Mouse (Mus musculus) neural tube, embryonic 13.5 days (tissue): ENCODE measurements around the gene Tifa. TPM values are rescaled to one million over a fixed set of nuclear protein-coding genes. Genes with fewer than 3 reads are reported as not detected.

Experiments
- ATAC-seq: fragments of 200-750 bp; cut with Nextera tagmentation; 2 replicates; pipeline ENCODE4 v1.8.0; 2017; ENCODE audit warnings: low read depth, mild to moderate bottlenecking, moderate TSS enrichment, moderate library complexity
- H3K27ac ChIP-seq: fragments of 300-500 bp; sonication (generic); replicated peaks from 2 replicates; pipeline ENCODE4 v1.5.1; 2015; ENCODE audit warnings: moderate library complexity, mild to moderate bottlenecking, inconsistent platforms
- H3K27me3 ChIP-seq: fragments of 300-500 bp; sonication (generic); 2 replicates; pipeline ENCODE4 v1.6.1; 2015; ENCODE audit warnings: mild to moderate bottlenecking, inconsistent platforms
- H3K36me3 ChIP-seq: fragments of 300-500 bp; sonication (generic); 2 replicates; pipeline ENCODE4 v1.6.1; 2015; ENCODE audit warnings: mild to moderate bottlenecking, inconsistent platforms
- H3K4me1 ChIP-seq: fragments of 300-500 bp; sonication (generic); replicated peaks from 2 replicates; pipeline ENCODE4 v1.6.1; 2015; ENCODE audit warnings: inconsistent platforms
- H3K4me2 ChIP-seq: fragments of 300-500 bp; sonication (generic); 2 replicates; pipeline ENCODE4 v1.6.1; 2015; ENCODE audit warnings: inconsistent platforms, mild to moderate bottlenecking, moderate library complexity
- H3K4me3 ChIP-seq: fragments of 300-500 bp; sonication (generic); 2 replicates; pipeline ENCODE4 v1.5.1; 2015; ENCODE audit warnings: mild to moderate bottlenecking, inconsistent platforms
- H3K9ac ChIP-seq: fragments of 300-500 bp; sonication (generic); 2 replicates; pipeline ENCODE4 v1.6.1; 2015; ENCODE audit warnings: moderate library complexity, mild to moderate bottlenecking, inconsistent platforms
- H3K9me3 ChIP-seq: fragments of 300-500 bp; sonication (generic); 2 replicates; pipeline ENCODE4 v1.6.1; 2016; ENCODE audit warnings: inconsistent platforms
- WGBS: fragments of 180-500 bp; shearing (Covaris S2); methylation state at CpG from one replicate; pipeline ENCODE4 v1.1.7; 2015; 5-methylcytosine and 5-hydroxymethylcytosine counted together
- polyA plus RNA-seq: library from polyadenylated mRNA; unstranded; fragments of >200 nt; fragmentation: Nextera tagmentation; extraction: Ambion mirVana; gene quantifications from 2 replicates; pipeline ENCODE4 v1.2.1, GENCODE M21; 2015

The Tifa gene
- polyA plus RNA-seq, 1 experiment from 2014 or later = 2.9 TPM

DNA sequence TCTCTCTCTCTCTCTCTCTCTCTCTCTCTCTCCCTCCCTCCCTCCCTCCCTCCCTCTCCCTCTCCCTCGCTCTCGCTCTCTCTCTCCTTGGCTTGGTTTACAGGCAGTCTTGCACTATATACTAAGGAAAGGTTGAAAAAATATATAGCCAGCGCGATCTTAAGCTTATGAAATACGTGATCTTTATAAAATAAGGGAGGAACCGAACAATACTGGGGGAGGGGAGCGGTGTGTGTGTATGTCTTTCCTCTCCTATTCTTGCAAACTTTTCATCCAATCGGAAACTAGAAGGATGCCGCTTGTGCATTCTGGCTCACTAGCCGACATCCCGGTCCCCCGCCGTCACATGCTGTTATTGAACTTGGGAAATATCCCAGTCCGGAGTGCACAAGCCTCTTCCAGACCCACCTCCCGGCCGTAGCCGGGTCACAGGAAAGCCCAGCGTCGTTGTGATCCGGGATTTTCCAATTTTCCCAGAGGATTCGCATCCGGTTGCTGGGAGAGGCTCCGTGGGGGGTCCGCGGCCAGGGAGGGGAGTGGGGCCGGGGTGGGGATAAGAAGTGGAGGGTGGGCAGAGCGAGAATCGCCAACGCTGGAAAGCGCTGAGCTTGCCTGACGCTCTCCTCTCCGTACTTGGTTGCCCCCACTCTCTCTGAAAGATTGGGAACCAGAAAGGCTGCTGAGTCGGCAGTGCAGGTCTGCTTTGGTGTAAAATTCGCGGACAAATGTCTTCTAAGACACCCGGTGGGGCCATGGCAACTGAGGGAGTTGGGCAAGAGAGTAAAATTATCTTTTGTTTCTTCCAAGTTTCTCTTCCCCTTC lies 840 bp downstream of the Tifa start:
- Histone ChIP-seq H3K9me3 (no peaks in the 10 kb centered on the region), H3K36me3 (no peaks in the 10 kb centered on the region), H3K27me3 (peaks cover 58% of the 10 kb centered on the region), H3K4me3 (peak overlapping the region; percentile 55), H3K9ac (peak overlapping the region; percentile 65), H3K4me2 (peak overlapping the region; percentile 82), H3K4me1 (peaks cover 24% of the 10 kb centered on the region), H3K27ac (no peak overlapping the region)
- under 1% methylated on average over 35 of the region's 36 CpGs for whole genome bisulfite sequencing
- ATAC-seq = peak; percentile 58

DNA sequence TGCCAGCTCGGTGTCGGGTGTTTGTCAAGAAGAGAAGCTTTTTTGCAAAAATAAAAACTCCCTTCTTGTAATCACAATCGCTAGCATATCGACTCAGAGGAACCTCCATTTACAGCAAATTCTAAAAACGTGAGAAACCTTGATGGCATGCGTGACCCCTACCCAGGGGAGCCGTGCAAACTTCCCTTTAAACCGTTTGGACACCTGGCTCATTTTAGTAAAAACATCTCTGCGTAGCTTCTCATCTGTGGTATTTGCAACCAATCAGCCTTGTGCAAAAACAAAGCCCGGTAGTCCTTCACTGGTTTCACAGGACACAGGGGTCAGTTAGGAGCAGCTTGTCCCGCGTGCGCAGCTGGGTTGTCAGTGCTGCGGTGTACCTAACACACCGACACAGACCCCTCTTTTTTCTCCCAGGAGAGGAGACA lies 1.5 kb downstream of the Tifa start:
- Histone ChIP-seq H3K9ac (peak overlapping the region; percentile 65), H3K9me3 (no peaks in the 10 kb centered on the region), H3K4me3 (peak overlapping the region; percentile 55), H3K27me3 (peaks cover 57% of the 10 kb centered on the region), H3K4me1 (peaks cover 24% of the 10 kb centered on the region), H3K36me3 (no peaks in the 10 kb centered on the region), H3K27ac (no peak overlapping the region), H3K4me2 (peak overlapping the region; percentile 82)
- 0 out of 2 replicates have a peak, but pooled peaks have one; percentile 36 for ATAC-seq
- WGBS = 3% methylated on average over 15 of the region's 15 CpGs

DNA sequence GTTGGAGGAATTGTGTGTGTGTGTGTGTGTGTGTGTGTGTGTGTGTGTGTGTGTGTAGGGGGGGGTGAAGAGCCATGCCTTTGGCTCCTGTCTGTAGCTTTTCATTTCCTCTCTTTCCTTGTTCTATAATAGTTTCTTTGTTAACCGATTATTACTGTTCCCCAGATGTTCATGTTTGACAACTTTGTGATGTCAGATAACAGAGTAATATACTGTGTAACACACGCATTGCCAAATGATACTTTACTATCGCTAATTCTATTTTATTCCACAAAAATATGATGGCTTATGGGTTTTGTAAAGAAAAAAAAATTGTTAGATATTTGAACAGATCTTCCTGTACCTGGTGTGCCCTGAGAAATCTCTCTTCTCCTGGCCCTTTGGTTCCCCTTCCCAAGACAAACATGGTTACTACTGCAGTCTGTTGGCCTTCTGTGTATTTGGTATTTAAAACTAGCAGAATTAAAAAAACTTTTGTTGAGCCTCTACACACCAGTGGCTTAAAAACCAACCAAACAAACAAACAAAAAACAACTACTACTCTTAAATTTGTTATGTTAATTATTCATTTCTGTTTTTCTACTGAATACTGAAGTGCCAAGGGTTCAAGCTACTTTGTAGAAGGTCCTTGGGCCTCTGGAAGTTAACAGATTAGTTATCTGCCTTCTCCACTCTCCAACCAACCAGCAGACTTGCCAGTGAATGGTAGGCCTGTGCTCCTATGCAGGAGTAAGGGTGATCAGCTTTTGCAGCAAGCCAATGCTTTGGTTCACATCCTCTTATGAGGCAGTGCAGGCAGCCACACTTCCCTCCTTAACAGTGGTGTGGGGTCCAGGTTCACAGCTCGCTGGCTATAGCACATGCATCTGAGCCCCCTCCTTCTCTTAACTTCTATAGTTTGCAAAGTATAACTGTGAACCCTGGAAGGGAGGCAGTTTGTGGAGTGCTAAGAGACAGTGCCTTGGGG lies 2.3 kb downstream of the Tifa start:
- 0 out of 2 replicates have a peak overlapping the region, but pooled peaks have one; percentile 65 for H3K9ac ChIP-seq
- 55% methylated on average over 4 of the region's 4 CpGs for WGBS
- H3K9me3 ChIP-seq = no peaks in the 10 kb centered on the region
- H3K4me3 ChIP-seq = no peak overlapping the region
- peaks cover 51% of the 10 kb centered on the region for H3K27me3 ChIP-seq
- ATAC-seq = no peak
- peaks cover 24% of the 10 kb centered on the region for H3K4me1 ChIP-seq
- no peaks in the 10 kb centered on the region for H3K36me3 ChIP-seq
- H3K27ac ChIP-seq = no peak overlapping the region
- H3K4me2 ChIP-seq = peak overlapping the region; percentile 82

DNA sequence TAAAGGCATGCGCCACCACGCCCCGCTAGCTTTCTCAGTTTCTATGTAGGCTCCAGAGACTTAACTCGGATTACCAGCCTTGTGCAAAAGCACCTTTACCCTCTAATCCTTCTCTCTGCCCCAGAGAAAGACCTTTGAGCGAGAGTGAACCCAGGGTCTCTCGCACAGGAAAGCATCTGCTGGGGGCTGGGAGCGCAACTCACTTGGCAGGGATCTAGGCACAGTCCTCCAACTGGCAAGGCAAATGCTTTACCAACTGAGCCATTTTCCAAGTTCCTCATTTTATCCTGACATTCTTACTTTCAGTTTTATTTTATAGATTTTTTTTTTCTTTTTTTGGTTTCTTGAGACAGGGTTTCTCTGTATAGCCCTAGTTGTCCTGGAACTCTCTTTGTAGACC lies 3.4 kb downstream of the Tifa start:
- H3K4me2 ChIP-seq = no peak overlapping the region
- H3K36me3 ChIP-seq = no peaks in the 10 kb centered on the region
- H3K27me3 ChIP-seq = peaks cover 44% of the 10 kb centered on the region
- H3K4me1 ChIP-seq = peaks cover 24% of the 10 kb centered on the region
- no peak overlapping the region for H3K4me3 ChIP-seq
- no peak overlapping the region for H3K9ac ChIP-seq
- H3K27ac ChIP-seq = no peak overlapping the region
- 83% methylated on average over 7 of the region's 7 CpGs for WGBS
- no peaks in the 10 kb centered on the region for H3K9me3 ChIP-seq
- ATAC-seq = no peak

DNA sequence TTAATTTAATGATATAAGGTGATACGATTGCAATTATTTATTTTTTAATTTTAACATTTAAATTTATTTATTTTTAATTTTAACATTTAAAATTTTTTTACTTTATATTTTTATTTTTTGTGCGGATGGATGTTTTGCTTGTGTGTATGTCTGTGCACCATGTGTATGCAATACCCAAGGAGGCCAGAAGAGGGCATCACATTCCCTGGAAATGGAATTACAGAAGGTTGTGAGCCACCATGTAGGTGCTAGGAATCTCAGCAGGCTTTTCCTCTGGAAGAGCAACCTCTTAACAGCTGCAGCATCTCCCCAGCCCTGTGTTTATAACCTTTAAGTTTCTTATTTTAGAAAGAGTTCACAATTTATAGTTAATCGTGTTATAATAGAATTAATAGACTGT lies 6.2 kb downstream of the Tifa start:
- no peak overlapping the region for H3K27ac ChIP-seq
- H3K9me3 ChIP-seq = no peaks in the 10 kb centered on the region
- no peak for ATAC-seq
- peaks cover 7% of the 10 kb centered on the region for H3K4me1 ChIP-seq
- H3K27me3 ChIP-seq = peaks cover 18% of the 10 kb centered on the region
- no peak overlapping the region for H3K9ac ChIP-seq
- no peak overlapping the region for H3K4me3 ChIP-seq
- H3K4me2 ChIP-seq = no peak overlapping the region
- 96% methylated on average over 3 of the region's 3 CpGs for WGBS
- no peaks in the 10 kb centered on the region for H3K36me3 ChIP-seq

DNA sequence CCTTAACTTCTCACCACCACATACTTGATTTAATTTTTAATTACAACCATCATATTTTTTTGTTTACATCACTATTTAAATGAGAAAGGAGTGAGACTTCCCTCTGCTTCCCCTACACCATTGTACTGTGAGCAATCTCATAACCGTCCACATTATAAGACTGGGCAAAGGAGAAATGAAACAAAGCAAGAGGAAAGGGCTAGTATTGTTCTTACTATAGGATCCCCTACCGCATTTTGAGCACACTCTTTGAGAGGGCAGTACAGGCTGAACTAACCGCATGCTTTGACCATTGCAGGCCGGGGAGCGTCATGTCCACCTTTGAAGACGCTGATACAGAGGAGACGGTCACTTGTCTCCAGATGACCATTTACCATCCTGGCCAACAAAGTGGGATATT lies 6.7 kb downstream of the Tifa start:
- ATAC-seq = no peak
- 97% methylated on average over 7 of the region's 7 CpGs for WGBS
- Histone ChIP-seq H3K9ac (no peak overlapping the region), H3K27me3 (peaks cover 13% of the 10 kb centered on the region), H3K27ac (no peak overlapping the region), H3K9me3 (no peaks in the 10 kb centered on the region), H3K4me1 (peaks cover 2% of the 10 kb centered on the region), H3K4me3 (no peak overlapping the region), H3K4me2 (no peak overlapping the region), H3K36me3 (no peaks in the 10 kb centered on the region)

DNA sequence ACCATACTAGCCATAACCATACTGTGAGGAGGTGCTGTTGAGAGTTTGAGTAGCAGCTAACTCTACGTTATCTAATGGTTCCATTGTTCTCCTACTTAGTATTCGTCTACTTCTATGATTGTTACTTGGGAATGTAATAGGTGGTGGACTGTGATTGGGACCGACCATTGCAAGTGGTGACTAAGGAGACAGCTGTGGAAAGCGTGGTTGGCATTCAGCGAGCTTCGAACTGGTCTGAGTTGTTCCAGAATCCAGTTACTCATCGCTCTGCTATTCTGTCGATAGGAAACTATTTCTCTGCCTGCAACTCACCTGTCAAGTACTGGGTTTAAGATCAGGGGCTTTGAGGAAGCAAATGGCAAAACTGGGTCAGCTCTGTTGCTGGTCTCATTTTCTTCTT lies 11.6 kb downstream of the Tifa start:
- no peak overlapping the region for H3K4me3 ChIP-seq
- H3K27ac ChIP-seq = no peak overlapping the region
- H3K9ac ChIP-seq = no peak overlapping the region
- no peak overlapping the region for H3K4me2 ChIP-seq
- no peaks in the 10 kb centered on the region for H3K4me1 ChIP-seq
- peaks cover 3% of the 10 kb centered on the region; the same call in 1 of the 2 replicates for H3K36me3 ChIP-seq
- no peaks in the 10 kb centered on the region for H3K27me3 ChIP-seq
- ATAC-seq = no peak
- WGBS = 93% methylated on average over 8 of the region's 8 CpGs
- H3K9me3 ChIP-seq = no peaks in the 10 kb centered on the region

DNA sequence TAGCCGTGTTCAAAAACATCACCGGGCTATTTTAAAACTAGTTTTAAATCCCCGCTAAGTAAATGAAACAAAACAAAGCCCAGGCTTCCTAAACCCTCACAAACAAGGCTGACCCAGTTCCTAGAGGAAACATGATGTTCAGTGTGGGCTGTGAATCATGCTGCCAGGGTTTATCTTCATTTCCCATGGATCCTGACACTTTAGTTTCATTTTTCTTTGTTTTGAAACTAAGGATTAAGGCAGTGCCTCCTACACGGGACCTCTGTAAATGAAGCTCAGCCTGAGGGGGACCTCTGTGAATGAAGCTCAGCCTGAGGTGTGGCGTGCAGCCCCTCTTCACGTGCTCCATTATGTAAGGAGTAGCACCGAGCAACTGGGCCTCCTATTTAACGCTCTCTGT lies 13.2 kb downstream of the Tifa start:
- Histone ChIP-seq H3K27me3 (no peaks in the 10 kb centered on the region), H3K4me2 (no peak overlapping the region), H3K4me3 (no peak overlapping the region), H3K9ac (no peak overlapping the region), H3K27ac (no peak overlapping the region), H3K36me3 (peaks cover 13% of the 10 kb centered on the region), H3K4me1 (no peaks in the 10 kb centered on the region), H3K9me3 (no peaks in the 10 kb centered on the region)
- whole genome bisulfite sequencing = 67% methylated on average over 8 of the region's 8 CpGs
- no peak for ATAC-seq

DNA sequence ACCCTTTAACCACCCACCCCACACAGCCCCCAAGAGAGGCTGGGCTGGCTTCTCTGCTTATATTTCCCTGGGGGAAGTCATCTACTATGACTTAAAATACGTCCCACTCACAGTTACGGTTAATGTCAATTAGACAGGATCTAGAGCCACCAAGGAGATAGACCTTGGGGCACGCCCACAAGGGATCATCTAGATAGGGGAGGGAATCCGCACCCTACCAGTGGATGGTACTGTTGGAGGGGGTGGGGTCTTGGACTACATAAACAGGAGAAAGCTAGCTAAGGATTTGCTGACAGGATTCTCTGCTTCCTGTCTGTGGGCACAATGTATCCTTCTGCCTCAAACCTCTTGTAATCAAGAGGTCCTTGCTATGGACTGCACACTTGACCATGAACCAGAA lies 14.8 kb downstream of the Tifa start:
- Histone ChIP-seq H3K9me3 (no peaks in the 10 kb centered on the region), H3K4me3 (no peak overlapping the region), H3K4me2 (no peak overlapping the region), H3K27ac (no peak overlapping the region), H3K27me3 (no peaks in the 10 kb centered on the region), H3K36me3 (peaks cover 29% of the 10 kb centered on the region), H3K4me1 (no peaks in the 10 kb centered on the region), H3K9ac (no peak overlapping the region)
- no peak for ATAC-seq
- WGBS = 84% methylated on average over 4 of the region's 4 CpGs

DNA sequence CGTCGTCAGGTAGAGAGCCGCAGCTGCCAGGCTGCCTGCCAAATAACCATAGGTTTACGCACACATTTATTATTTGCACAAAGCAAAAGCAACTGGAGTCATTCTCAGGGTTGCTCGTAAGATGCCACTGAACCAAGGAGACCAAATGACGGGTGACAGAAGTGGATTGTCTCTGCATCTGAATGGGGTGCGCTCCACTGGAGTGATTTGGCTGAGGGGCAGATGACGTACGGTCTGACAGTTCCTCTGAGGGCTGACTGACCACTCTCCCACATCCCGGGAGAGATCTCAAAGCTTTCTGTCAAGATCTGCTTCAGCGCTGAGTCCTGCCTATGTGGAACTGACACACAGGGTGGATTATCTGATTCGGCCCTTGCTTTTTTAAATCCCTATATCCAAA lies 15.5 kb downstream of the Tifa start:
- no peak for ATAC-seq
- no peak overlapping the region for H3K9ac ChIP-seq
- WGBS = 75% methylated on average over 12 of the region's 12 CpGs
- no peaks in the 10 kb centered on the region for H3K9me3 ChIP-seq
- no peak overlapping the region for H3K4me2 ChIP-seq
- no peak overlapping the region for H3K4me3 ChIP-seq
- H3K27ac ChIP-seq = no peak overlapping the region
- no peaks in the 10 kb centered on the region for H3K27me3 ChIP-seq
- H3K36me3 ChIP-seq = peaks cover 35% of the 10 kb centered on the region
- H3K4me1 ChIP-seq = no peaks in the 10 kb centered on the region

DNA sequence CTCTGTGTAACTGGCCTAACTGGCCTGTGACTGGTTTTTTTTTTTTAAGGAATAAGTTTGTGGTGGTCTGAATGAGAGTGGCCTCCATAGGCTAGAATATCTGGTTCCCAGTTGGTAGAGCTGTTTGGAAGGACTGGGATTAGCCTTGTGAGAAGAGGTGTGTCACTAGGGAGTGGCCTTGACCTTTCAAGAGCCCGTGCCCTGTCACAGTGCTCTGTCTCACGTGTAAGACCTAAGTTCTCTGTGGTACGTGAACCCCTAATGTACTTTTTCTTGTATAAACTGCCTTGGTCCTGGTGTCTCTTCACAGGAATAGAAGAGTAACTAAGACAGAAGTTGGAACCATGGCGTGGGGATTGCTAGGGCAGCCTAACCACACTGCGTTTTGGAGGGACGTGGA lies 16.4 kb downstream of the Tifa start:
- no peaks in the 10 kb centered on the region for H3K9me3 ChIP-seq
- no peak overlapping the region for H3K9ac ChIP-seq
- H3K27me3 ChIP-seq = no peaks in the 10 kb centered on the region
- no peak overlapping the region for H3K4me3 ChIP-seq
- 92% methylated on average over 6 of the region's 6 CpGs for WGBS
- no peak for ATAC-seq
- peaks cover 44% of the 10 kb centered on the region for H3K36me3 ChIP-seq
- no peak overlapping the region for H3K4me2 ChIP-seq
- H3K4me1 ChIP-seq = no peaks in the 10 kb centered on the region
- no peak overlapping the region for H3K27ac ChIP-seq

DNA sequence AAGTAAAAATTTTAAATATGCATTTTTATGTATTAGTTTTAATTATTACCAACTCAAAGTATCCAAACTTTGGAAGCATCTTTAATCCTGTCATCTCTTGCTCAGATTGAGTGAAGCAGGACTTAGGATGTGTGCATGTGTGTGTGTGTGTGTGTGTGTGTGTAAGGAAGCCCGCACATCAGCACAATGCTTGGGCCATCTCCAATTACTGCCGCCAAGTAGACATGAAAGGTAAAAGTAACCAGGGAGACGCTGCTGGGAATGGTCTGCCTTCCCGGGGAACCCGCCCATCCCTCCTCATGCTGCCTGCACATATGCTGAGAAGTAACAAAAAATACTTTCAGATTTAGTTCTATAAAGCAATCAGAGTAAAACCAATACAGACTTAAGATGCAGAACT lies 18.2 kb downstream of the Tifa start:
- no peak overlapping the region for H3K9ac ChIP-seq
- WGBS = 27% methylated on average over 5 of the region's 5 CpGs
- H3K9me3 ChIP-seq = no peaks in the 10 kb centered on the region
- H3K4me1 ChIP-seq = no peaks in the 10 kb centered on the region
- no peak for ATAC-seq
- no peaks in the 10 kb centered on the region for H3K27me3 ChIP-seq
- peaks cover 61% of the 10 kb centered on the region for H3K36me3 ChIP-seq
- no peak overlapping the region for H3K27ac ChIP-seq
- H3K4me2 ChIP-seq = no peak overlapping the region
- H3K4me3 ChIP-seq = no peak overlapping the region
